Mouse (Mus musculus) colon, adult 2 months (tissue): ENCODE results near the gene Orc2. TPM values are rescaled to one million over a fixed set of nuclear protein-coding genes. Genes with fewer than 3 reads are reported as not detected.

Experiments
- polyA plus RNA-seq: library from polyadenylated mRNA; depleted of rRNA; stranded (reverse); fragments of >200 nt; gene quantifications from 2 replicates; pipeline ENCODE4 v1.2.3, GENCODE M21; 2012; rRNA removed

Orc2 gene
- polyA plus RNA-seq: 9.3 and 9.4 TPM in 2 replicates

GRCm38 (mm10) chr1:58504577-58505254 is at the start of gene Orc2:
TSS of gene Orc2 (minus strand) at chr1:58505109.

DNA sequence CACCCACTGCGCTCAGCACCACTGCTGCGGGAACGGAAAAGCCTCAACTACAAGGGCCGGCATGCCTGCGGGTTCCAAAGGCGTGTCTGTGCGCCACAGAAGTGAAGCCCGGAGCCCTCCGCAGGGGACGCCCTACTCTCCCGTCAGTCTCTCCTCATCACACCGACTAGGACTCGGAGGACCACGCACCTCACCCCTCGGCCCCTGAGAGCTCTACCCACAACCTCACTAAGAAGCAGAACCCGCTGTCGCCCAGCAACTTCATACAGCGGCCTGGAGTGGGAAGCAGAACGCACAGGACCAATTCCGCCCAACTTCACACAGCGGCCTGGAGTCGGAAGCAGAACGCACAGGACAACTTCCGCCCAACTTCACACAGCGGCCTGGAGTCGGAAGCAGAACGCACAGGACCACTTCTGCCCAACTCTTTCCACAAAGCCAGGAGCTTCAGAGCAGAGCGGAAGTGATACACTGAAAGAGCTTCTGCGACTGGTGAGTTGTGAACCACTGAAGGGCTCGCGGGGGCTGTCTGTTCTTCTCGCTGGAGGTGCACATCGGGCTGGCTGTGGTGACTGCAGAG is 59.7 kb downstream of the Orc2 start, which contains the start of the genes Nif3l1 and Ppil3:
Gene Nif3l1 (plus strand): TSS at position 9 of the 580 bp plus-strand sequence.
Gene Ppil3 (minus strand): TSS at position 344 of the 580 bp plus-strand sequence.

DNA sequence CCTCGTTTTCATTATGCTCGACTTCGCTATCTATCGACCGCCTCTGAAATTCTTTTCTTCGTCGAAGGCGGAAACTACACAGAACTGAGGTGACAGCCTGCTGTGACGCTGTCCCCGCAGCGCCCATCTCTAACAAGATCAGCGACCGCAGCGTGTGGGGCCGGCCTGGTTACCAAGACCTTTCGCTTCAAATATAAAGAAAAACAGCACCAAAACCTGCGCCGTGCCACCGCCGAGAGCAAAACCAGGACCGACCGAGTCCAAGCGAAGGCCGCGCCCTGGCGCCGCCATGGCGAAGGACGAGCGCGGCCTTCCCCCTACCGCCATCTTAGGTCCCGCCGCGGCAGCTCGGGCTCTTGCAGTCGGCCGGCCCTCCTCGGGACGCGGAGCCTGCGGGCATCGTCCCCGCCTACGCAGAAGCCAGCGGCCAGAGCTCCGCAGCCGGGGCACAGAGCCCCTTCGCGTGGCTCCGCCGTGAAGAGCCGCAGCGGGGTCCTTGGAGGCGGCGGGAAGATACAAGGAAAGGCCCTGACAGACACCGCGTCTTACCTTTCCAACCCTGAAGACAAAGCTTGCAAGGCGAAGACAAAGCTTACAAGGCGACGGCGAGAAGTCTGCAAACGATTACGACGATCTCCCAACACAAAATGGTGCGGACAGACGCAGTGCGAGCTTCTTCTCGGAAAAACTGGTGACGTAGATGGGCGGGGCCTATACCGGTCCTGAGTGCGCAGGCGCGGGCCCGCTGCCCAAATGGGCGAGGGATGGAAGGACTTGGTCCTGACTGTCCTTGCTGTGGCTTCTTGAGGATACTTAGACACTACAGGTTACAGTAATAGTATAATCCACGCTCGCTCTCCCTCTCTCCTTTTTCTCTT is 81.3 kb downstream of the Orc2 start, which contains the start of gene Clk1:
Gene Clk1 (minus strand): TSS at position 696 of the 878 bp plus-strand sequence.

Other genes starting within 250 kb of the Orc2 start
- 0.03 TPM in 1 of 2 replicates, not detected in the other for gene Aox2, start 226.8 kb downstream of the Orc2 start, polyA plus RNA-seq
- 14.2 and 18.8 TPM in 2 replicates for gene Bzw1, start 112.2 kb downstream of the Orc2 start, polyA plus RNA-seq
- 20.4 and 24.4 TPM in 2 replicates for gene Clk1, start 81.0 kb downstream of the Orc2 start, polyA plus RNA-seq
- 11.3 and 14.0 TPM in 2 replicates for gene Nif3l1, start 60.0 kb downstream of the Orc2 start, polyA plus RNA-seq
- gene Ppil3, start 59.6 kb downstream of the Orc2 start, polyA plus RNA-seq: 6.5 and 9.0 TPM in 2 replicates
- 0.49 and 0.59 TPM in 2 replicates for gene Fam126b, start 81.2 kb upstream of the Orc2 start, polyA plus RNA-seq
- 22.3 and 23.0 TPM in 2 replicates for gene Ndufb3, start 81.3 kb upstream of the Orc2 start, polyA plus RNA-seq
- 0.14 and 0.24 TPM in 2 replicates for gene Als2cr12, start 190.9 kb upstream of the Orc2 start, polyA plus RNA-seq
- gene Cflar, start 206.4 kb upstream of the Orc2 start, polyA plus RNA-seq: 23.8 and 30.2 TPM in 2 replicates